Mouse (Mus musculus) olfactory bulb, adult 2 months (tissue): ENCODE measurements around the gene Necap1. TPM values are rescaled to one million over a fixed set of nuclear protein-coding genes. Genes with fewer than 3 reads are reported as not detected.
A peak's percentile ranks its signal among the peaks of the same experiment; 100 is the strongest.

ENCODE experiments used
- H3K27ac ChIP-seq: fragments of 200-500 bp; 2 replicates; pipeline ENCODE4 v1.5.1; 2012; ENCODE audit warnings: low read depth, low read length; ENCODE audit not compliant: insufficient read depth
- H3K4me1 ChIP-seq: fragments of 200-500 bp; 2 replicates; pipeline ENCODE4 v1.6.1; 2012; ENCODE audit warnings: low read length; ENCODE audit not compliant: control insufficient read depth, insufficient read depth
- H3K4me3 ChIP-seq: fragments of 200-500 bp; 2 replicates; pipeline ENCODE4 v1.5.1; 2012; ENCODE audit warnings: mild to moderate bottlenecking, low read depth, low read length, moderate library complexity; ENCODE audit not compliant: insufficient read depth
- CTCF ChIP-seq: fragments of 200-500 bp; IDR thresholded peaks from 2 replicates; pipeline ENCODE4 v1.5.1; 2012; ENCODE audit warnings: low read depth, mild to moderate bottlenecking, low read length, moderate library complexity; ENCODE audit not compliant: insufficient read depth
- POLR2A ChIP-seq: fragments of 200-500 bp; IDR thresholded peaks from 2 replicates; pipeline ENCODE4 v1.6.1; 2012; ENCODE audit warnings: mild to moderate bottlenecking, low read depth, low read length, moderate library complexity; ENCODE audit not compliant: insufficient read depth
- WGBS: fragments of 180-500 bp; shearing (Covaris S2); methylation state at CpG from one replicate; pipeline ENCODE4 v1.1.7; 2018; 5-methylcytosine and 5-hydroxymethylcytosine counted together
- polyA plus RNA-seq: library from polyadenylated mRNA; stranded (reverse); fragments of >200 nt; gene quantifications from 2 replicates; pipeline ENCODE4 v1.2.4, GENCODE M21; 2012; ENCODE audit warnings: low replicate concordance; ENCODE audit not compliant: missing spikeins, insufficient read depth, insufficient read length

The Necap1 gene
- not detected in 2 replicates for polyA plus RNA-seq

DNA sequence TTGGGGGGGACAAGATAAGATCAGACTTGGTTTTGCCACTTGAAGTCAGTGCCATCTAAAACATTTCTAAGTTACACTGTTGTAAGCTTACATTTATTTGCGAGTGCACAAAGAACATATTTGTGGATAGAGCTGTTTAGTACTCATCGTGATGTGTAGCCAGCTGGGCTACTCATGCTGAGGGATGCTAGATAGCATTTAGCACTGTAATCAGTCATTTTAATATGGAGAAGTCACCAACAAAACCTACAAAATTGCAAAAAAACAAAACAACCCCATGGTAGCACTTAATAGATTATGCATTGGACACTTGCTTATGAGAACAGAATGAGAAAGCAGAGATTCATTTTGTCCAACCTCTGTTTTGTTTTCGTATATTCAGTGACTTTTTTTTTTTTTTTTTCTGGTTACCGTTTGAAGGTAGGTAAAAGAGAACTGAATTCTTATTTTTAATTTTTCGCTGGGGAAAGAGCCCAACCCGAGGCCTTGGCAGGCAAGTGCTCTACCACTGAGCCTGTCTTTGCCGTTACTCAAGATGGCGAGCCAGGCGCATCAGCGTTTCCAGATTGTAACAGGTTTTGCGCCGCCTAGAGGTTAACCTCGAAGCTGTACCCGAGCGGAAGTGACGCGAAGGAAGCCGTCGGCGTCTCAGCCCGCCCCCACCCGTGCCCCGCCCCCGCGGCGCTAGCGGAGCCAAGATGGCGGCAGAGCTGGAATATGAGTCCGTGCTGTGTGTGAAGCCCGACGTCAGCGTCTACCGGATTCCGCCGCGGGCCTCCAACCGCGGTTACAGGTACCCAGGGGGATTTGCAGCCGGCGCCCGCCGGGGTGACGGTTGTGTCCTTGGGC is at the start of gene Necap1:
TSS of gene Necap1 (plus strand) at position 604 of the 849 bp plus-strand sequence.
- H3K27ac ChIP-seq = peak within 1 kb of the TSS; percentile 28
- 5% methylated on average over 43 of the region's 43 CpGs for WGBS
- H3K4me3 ChIP-seq = peak within 1 kb of the TSS; percentile 92
- peaks cover 4% of the 10 kb centered on the region for H3K4me1 ChIP-seq
- TF ChIP-seq CTCF = peak; percentile 72
- peak; percentile 88 for TF ChIP-seq POLR2A

DNA sequence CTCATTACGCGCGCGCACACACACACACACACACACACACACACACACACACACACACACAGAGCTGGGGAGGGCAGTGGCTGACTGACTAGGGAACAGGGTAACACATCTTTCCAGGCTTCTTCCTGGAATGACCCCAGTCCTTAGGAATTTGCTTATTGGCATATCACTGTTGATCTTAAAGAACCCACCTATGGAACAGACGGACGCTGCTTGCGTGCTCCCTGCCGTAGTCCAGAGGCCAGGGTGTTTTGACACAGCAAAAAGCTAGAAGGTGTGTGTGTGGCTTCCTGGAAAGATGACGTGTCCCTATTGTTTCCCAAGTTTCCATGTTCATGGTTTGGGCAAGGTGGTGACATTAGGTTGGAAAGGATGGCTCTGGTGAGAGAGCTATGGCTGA is 49.1 kb upstream of the Necap1 start:
- 0 out of 2 replicates have a peak overlapping the region, but pooled peaks have one; percentile 46 for H3K27ac ChIP-seq

DNA sequence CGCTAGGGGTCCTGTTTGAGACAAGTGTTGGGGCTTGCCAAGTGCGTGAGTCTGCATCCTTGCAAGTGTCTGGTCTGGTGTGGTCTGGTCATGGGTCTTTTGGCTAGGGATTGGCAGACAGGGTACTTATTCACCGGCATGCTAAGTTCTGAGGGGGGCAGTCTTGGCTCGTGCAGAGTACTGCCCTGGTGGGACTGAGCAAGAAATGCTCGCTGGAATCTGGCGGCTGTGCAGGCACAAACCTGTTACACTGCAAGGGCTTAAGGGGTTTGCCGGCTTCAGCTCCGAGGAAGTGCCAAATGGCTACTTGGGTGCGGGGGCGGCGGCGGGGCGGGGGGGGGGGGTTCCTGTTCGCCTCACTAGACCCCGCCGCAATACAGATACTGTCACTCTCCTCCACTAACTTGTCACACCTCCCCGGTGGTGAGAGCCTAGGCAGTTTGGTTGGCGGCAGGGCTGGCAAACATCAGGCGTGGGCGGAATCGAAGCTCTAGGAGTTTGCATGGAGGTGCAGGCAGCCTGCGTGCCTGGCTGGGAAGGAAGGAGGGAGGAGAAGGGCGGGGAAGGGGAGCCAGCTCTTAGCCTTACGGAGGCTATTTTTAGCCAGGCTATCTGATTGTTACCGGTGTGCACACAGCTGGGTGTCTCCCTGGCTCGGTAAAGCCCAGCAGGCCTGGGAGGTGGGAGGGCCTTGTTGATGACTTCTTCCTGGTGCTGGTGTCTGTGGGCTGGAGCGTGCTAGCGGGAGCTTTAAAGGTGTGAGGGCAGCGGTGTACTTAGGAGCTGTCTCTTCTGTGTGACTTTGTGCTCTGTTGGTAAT is 48.1 kb upstream of the Necap1 start:
- Histone ChIP-seq H3K4me3 (peak overlapping the region; percentile 45), H3K4me1 (peaks cover 38% of the 10 kb centered on the region), H3K27ac (peak overlapping the region; percentile 65)
- TF ChIP-seq POLR2A (no peak), CTCF (no peak)
- WGBS = 2% methylated on average over 29 of the region's 29 CpGs

More for the DNA sequence above, 49.1 kb upstream of the Necap1 start:
- Histone ChIP-seq H3K4me1 (peaks cover 48% of the 10 kb centered on the region), H3K4me3 (no peak overlapping the region)
- WGBS = 96% methylated on average over 9 of the region's 9 CpGs
- no peak for TF ChIP-seq POLR2A
- TF ChIP-seq CTCF = no peak

DNA sequence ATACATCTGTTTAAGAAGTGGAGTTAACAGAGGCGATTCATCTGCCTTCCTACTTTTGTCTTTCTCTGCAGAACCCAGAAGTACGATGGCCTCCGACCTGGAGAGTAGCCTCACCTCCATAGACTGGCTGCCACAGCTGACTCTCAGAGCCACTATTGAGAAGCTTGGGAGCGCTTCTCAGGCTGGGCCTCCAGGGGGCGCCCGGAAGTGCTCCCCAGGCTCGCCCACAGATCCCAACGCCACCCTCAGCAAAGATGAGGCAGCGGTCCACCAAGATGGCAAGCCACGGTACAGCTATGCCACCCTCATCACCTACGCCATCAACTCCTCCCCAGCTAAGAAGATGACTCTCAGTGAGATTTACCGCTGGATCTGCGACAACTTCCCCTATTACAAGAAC is 46.2 kb upstream of the Necap1 start:
- Histone ChIP-seq H3K27ac (no peak overlapping the region), H3K4me1 (peaks cover 28% of the 10 kb centered on the region), H3K4me3 (no peak overlapping the region)
- WGBS = 51% methylated on average over 13 of the region's 13 CpGs
- TF ChIP-seq POLR2A (no peak), CTCF (peak; percentile 33; the same call in 1 of the 2 replicates)

GRCm38 (mm10) chr6:122832880-122833279 is 41.4 kb upstream of the Necap1 start:
- no peak overlapping the region for H3K27ac ChIP-seq
- H3K4me1 ChIP-seq = peaks cover 2% of the 10 kb centered on the region; the same call in 1 of the 2 replicates
- H3K4me3 ChIP-seq = no peak overlapping the region
- TF ChIP-seq POLR2A = no peak
- no peak for TF ChIP-seq CTCF
- WGBS = 61% methylated on average over 7 of the region's 7 CpGs

- H3K4me1 ChIP-seq = peaks cover 2% of the 10 kb centered on the region; the same call in 1 of the 2 replicates
- TF ChIP-seq CTCF (no peak), POLR2A (no peak)
- H3K27ac ChIP-seq = no peak overlapping the region
- H3K4me3 ChIP-seq = no peak overlapping the region
- WGBS = 70% methylated on average over 4 of the region's 4 CpGs
Observed at GRCm38 (mm10) chr6:122834365-122834764, 39.9 kb upstream of the Necap1 start.

- no peak overlapping the region for H3K27ac ChIP-seq
- 99% methylated on average over 3 of the region's 3 CpGs for WGBS
- H3K4me1 ChIP-seq = peaks cover 2% of the 10 kb centered on the region; the same call in 1 of the 2 replicates
- no peak overlapping the region for H3K4me3 ChIP-seq
- TF ChIP-seq POLR2A = no peak
- no peak for TF ChIP-seq CTCF
Observed at GRCm38 (mm10) chr6:122836974-122837373, 37.3 kb upstream of the Necap1 start.

- 90% methylated on average over 5 of the region's 5 CpGs for WGBS
Observed at GRCm38 (mm10) chr6:122837539-122837938, 36.7 kb upstream of the Necap1 start.

More at GRCm38 (mm10) chr6:122837539-122837938, 36.7 kb upstream of the Necap1 start:
- H3K4me3 ChIP-seq = no peak overlapping the region
- H3K4me1 ChIP-seq = 0 out of 2 replicates have a peak, but pooled peaks cover under 1% of the 10 kb centered on the region
- TF ChIP-seq POLR2A (no peak), CTCF (no peak)
- H3K27ac ChIP-seq = no peak overlapping the region
